Mouse (Mus musculus) embryo, embryonic 11 days (tissue): ENCODE measurements around the gene Dhx32.

Experiments used
- DNase-seq: peaks from one replicate; pipeline ENCODE4 v3.0.0-alpha.2; 2015

Gene Dhx32

DNA sequence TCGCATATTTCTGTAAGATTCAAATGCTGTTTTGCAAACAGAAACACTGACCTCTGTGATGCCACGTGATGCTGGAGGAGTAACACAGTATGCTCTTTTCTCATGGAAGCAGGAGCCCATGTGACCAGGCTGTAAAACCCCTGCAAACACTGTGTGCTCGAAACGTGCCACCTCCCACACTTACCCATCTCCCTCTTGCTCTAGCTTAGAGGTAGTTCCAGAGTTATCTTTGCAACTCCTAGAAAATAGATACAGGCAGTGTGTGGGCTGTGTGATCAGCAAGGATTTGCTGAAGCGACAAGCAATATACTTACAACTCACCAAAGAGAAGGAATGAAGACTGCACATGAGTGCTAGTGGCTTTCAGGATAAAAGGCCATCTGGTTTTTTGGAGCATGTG lies 14.0 kb downstream of the Dhx32 start:
- DNase-seq = no peak

GRCm38 (mm10) chr7:133768027-133768426 lies 14.5 kb downstream of the Dhx32 start:
- no peak for DNase-seq

DNA sequence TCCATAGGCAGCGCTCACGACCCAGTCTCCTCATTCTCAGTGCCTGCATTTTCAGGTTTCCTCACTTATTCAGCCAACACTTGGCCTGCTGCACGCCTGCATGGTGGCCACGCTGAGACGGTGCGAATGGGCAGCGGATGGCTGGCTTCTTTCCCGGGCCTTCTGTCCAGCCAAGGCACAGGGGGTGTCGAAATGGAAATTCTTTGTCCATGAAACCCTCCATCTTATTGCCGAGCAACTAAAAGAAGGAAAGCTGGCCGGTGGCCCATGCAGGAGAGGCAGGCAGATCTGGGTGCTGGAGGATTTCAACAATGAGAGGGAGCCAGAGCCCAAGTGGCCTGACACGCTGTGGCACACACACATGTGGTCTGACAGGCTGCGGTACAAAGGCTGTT lies 16.7 kb downstream of the Dhx32 start:
- DNase-seq = no peak

DNA sequence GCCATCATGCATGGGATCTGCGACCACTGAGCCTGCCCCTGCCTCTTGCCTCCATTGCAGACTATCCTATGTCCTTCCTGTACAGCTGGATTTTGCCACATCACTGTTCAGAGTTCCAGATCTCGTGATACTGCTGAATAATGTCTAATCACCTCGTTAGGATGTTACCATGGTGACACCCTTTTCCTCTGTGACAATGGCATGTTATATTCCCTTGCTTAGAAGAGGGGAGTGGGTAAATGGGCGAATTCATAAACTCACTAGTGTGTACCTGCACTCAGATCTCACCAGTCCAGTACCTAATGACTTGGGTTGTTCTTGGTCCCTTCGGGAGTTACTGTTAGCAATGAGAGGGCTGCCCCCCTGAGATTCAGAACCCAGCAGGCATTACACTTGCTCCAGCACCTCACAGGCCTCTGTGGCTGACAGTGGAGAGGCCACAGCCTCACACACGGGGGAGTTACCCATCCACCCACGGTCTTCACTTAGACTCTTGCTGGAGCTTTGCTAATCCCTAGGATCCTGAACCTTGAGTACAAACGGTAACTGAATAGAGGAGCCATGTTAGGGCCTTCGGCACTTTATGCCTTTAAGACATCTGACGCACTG lies 17.2 kb downstream of the Dhx32 start:
- no peak for DNase-seq

DNA sequence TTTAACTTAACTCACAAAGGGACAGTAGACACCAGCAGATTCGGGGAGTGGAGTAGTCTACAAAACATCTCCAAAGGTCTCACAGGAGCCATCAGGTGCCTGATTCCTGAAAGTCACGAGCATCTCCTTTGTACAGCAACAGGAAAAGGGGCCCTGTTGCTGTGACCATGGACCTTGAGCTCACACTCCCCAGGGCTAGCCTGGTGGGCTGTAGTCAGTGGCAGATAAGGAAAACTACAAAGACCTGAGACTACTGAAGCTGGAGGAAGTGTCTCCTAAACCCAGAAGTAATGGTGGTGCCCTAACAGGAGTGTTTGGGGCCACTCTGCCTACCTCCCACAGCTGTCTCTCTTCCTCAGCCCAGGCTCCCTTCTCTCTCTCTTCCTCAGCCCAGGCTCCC lies 18.1 kb downstream of the Dhx32 start:
- no peak for DNase-seq

- DNase-seq = no peak
Measured at GRCm38 (mm10) chr7:133762696-133763095, 19.8 kb downstream of the Dhx32 start.

- DNase-seq = peak; percentile 89
Measured at GRCm38 (mm10) chr7:133759611-133760353, 22.7 kb downstream of the Dhx32 start.

- DNase-seq = peak; percentile 20
Measured at GRCm38 (mm10) chr7:133758716-133759115, 23.8 kb downstream of the Dhx32 start.

DNA sequence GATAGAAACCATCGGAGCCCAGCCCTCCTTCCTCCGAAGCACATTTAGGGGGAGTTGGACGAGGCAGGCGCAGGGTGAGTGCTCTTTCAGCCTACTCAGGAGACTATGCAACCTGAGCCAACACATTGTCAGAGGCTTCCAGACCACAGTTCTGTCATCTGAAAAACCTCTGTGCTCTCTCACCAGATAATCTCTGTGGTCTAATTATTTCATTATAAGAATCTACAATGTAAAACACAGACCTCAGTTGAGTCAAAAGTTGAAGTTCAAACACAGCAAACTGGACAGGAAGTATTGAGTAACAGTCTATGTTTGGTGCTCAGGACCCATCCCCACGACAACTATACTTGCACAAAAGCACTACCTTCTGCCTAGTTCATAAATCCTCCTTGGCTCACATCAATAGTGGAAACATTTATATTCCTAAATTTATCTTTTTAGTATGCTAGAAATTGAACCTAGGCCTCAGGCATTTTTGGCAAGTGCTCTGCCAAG lies 24.5 kb downstream of the Dhx32 start:
- DNase-seq = no peak

DNA sequence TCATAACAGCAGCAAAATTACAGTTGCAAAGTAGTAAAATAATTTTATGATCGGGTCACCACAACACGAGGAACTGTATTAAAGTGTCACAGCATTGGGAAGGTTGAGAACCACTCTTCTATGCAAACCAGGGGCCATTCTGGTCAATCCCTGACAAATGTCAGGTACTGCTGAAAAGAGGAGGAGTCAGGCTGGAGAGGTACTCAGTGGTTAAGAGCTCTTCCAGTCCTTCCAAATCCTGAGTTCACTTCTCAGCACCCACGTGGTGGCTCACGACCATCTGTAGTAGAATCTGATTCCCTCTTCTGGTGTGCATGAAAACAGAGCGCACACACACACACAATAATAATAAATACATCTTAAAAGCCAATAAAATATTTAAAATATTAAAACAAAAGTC lies 31.4 kb downstream of the Dhx32 start:
- no peak for DNase-seq

DNA sequence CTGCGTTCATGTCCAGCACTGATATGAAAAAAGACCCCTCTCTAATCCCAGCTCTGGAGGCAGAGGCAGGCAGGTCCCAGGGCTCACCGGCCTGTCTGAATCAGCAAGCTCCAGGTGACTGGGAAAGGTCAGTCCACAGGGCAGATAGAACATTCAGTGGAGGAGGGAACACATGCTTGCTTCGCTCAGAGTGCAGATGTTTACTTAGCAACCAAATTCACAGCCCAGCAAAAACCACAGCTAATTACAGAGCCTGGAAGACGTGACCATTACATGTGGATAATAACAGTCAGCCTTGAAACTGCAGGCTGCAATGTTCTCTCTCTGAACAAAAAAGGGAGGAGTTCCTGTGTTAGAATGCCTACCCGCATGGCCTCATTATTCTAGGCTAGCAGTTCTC lies 31.9 kb downstream of the Dhx32 start:
- DNase-seq = no peak

DNA sequence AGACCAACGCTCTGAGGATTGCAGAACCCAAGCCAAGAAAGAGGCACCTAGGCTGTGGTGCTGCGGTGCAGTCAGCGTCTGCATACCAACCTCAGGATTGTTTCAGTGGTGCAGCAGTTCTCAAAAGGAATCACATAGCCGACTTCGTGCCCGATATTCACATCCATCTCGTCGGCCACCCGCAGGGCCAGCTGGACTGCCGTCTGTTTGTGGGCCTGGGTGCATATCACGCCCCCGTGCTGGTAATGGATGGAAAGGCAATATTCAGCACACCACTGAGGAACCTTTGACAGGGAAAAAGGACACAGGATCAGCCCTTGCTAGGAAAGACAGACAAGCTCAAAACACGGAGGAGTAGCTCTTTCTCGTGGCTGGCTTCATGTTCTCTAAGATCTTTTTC lies 33.8 kb downstream of the Dhx32 start:
- DNase-seq = no peak

- no peak for DNase-seq
Measured at GRCm38 (mm10) chr7:133747372-133747771, 35.2 kb downstream of the Dhx32 start.

- DNase-seq = no peak
Measured at GRCm38 (mm10) chr7:133744701-133745100, 37.8 kb downstream of the Dhx32 start.

DNA sequence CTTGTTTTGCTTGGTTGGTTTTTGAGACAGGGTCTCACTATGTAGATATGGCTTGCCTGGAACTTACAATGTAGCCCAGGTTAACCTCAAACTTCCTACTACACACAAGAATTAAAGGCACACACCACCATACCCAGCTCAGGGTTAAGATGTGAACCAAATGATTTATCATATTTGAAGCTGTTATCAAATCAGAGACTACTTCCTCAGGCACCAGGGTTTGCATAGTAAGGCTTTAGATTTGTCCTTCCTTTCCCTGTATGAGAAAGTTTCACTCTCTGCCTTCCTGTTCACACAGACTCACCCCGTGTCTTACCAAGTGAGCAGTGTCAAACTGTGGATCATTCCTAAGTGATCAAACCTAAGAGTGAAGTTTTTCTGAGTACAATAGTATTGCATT lies 38.3 kb downstream of the Dhx32 start:
- no peak for DNase-seq

GRCm38 (mm10) chr7:133743611-133744010 lies 38.9 kb downstream of the Dhx32 start:
- no peak for DNase-seq

- no peak for DNase-seq
Measured at GRCm38 (mm10) chr7:133742530-133743325, 39.8 kb downstream of the Dhx32 start.

GRCm38 (mm10) chr7:133740558-133740957 lies 42.0 kb downstream of the Dhx32 start:
- DNase-seq = no peak

GRCm38 (mm10) chr7:133731971-133732645 lies 50.4 kb downstream of the Dhx32 start:
- no peak for DNase-seq

DNA sequence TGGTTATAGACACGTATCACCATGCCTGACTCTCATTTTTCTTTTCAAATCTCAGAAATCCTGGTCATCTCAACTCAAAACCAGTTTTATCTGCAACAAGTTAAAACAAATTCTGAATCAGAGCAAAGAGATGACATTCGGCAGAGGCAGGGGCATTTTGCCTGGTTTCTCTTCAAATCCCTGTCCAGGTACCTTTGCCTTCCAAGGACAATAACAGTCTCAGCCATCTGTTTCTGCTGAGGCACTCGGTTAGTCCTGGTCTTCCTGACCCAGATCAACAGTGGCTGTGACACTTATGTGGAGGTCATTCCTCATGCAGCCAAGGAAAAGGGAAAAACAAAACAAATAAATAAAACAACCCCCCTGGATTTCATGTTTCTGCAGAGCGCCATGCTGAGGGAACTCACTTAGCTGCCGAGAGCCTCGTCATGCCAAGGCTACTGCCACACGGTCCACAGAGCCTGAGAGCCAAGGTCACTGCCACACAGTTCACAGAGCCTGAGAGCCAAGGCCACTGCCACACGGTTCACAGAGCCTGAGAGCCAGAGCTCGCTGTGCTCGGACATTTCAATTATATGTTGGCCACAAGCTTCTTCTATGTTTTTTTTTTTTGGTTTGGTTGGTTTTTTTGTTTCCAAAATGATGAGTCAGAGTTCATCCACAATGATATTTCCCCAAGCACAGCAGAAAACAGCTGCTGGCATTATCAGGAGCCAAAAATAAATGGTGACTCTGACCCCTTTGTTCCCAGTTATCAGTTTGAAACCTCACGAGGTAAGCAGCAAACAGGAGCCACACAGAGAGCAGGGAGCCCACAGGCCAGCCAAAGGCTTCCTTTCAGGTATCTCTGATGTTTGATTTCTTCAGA lies 52.0 kb downstream of the Dhx32 start:
- DNase-seq = no peak

DNA sequence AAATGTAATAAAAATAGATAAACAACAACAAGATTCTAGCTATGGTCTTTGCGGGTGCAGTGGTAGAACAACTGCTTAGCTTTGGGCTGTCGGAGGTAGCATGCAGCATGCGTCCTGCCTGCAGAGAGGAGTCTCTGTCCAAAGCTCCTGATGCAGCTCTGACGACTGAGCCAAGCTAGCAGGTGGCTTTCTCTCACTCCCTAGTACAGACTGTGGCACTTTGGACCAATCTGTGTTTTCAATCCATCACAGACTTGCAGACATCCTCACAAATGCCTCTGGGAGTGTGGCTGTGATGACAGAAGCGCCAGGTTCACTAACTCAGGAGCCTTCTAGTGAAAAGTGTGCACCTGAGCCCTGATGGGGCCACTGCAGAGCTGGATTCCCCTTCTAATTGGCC lies 53.2 kb downstream of the Dhx32 start:
- no peak for DNase-seq

GRCm38 (mm10) chr7:133727027-133727426 lies 55.5 kb downstream of the Dhx32 start:
- no peak for DNase-seq
